In the genomic region with DNA sequence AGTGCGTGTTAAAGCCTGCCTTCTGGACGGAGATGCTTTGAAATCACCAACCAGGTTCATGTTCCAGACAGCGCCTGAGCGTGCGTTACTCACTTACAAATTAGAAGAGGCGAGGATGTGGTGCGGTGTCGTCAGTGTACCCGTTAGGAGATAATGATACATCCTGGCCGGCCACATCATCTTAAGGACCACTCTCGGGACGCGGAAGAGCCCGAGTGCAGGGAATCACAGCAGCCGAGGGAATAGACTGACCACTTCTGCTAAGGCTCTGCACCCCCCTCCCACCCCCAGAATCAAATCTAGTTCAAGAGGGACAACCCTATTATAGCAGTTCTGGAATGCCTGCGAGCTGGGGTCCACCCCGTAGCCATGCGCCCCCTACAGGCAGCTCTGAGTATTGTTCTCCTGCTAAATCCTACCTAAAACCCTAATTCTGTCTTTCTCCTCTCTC, we compare ENCODE assay signal across 8 mouse cellular contexts.
DNase-seq lines count a peak whose midpoint lies in the region; ATAC-seq lines count a peak whose summit lies in the region.

No protein-coding gene starts in this region.

- H3K4me2 ChIP-seq in midbrain, embryonic 15.5 days = peak overlapping the region; percentile 46

- H3K27ac ChIP-seq in midbrain, embryonic 15.5 days = peak overlapping the region; percentile 10; the same call in 1 of the 2 replicates

- H3K9ac ChIP-seq in midbrain, embryonic 15.5 days = no peak overlapping the region; the same call in 1 of the 2 replicates

- no peaks in the 10 kb centered on the region for H3K27me3 ChIP-seq in midbrain, embryonic 15.5 days (replicated peaks)

- intact Hi-C loops in gastrocnemius, postnatal 14 days (cut with DNase I; ENCODE audit: low total_unique reads) = no loop called here

- peak; percentile 67 for DNase-seq in adrenal gland, postnatal 10 days
- no peak for DNase-seq in adrenal gland, postnatal 4 days (ENCODE audit: low spot score in 2 of 2)
- DNase-seq in CD8-positive naive resting alpha-beta T cell, adult 2 months (ENCODE audit: low read depth in 2 of 2, low spot score in 2 of 2) = peak; percentile 14 to 24
- peak; percentile 73 to 82 for DNase-seq in cerebellum, postnatal 14 days
- DNase-seq in gastrocnemius, postnatal 14 days = peak; percentile 25
- DNase-seq in layer of hippocampus, postnatal 36 days = peak; percentile 54 to 58
- DNase-seq in testis, postnatal 14 days (ENCODE audit: low spot score) = peak; percentile 48

- 0 out of 2 replicates have a peak, but pooled peaks have one; percentile 28 for ATAC-seq in midbrain, embryonic 15.5 days (replicated peaks)

- peaks cover 35% of the 10 kb centered on the region for H3K4me1 ChIP-seq in midbrain, embryonic 15.5 days

- H3K4me3 ChIP-seq in midbrain, embryonic 15.5 days = peak overlapping the region; percentile 19

- no peaks in the 10 kb centered on the region for H3K9me3 ChIP-seq in midbrain, embryonic 15.5 days

- no peaks in the 10 kb centered on the region for H3K36me3 ChIP-seq in midbrain, embryonic 15.5 days (replicated peaks)

- 13% methylated on average over 18 of the region's 18 CpGs for WGBS in midbrain, embryonic 15.5 days

Comparison
In these comparisons a context has a peak if more than half of its experiments do, and no peak if none do; other contexts are left out.
1. DNase-seq: peak in adrenal gland, postnatal 10 days (single experiment), CD8-positive naive resting alpha-beta T cell, adult 2 months (2 of 2), cerebellum, postnatal 14 days (2 of 2), gastrocnemius, postnatal 14 days (single experiment), layer of hippocampus, postnatal 36 days (2 of 2) and testis, postnatal 14 days (single experiment); none in adrenal gland, postnatal 4 days (0 of 2).